Mouse (Mus musculus): ENCODE data around the gene Hmcn2. TPM values are rescaled to one million over a fixed set of nuclear protein-coding genes. Genes with fewer than 3 reads are reported as not detected.

The Hmcn2 gene
- total and polyA plus RNA-seq, 3 experiments: 1.0 to 5.7 (median 2.1) TPM

DNA sequence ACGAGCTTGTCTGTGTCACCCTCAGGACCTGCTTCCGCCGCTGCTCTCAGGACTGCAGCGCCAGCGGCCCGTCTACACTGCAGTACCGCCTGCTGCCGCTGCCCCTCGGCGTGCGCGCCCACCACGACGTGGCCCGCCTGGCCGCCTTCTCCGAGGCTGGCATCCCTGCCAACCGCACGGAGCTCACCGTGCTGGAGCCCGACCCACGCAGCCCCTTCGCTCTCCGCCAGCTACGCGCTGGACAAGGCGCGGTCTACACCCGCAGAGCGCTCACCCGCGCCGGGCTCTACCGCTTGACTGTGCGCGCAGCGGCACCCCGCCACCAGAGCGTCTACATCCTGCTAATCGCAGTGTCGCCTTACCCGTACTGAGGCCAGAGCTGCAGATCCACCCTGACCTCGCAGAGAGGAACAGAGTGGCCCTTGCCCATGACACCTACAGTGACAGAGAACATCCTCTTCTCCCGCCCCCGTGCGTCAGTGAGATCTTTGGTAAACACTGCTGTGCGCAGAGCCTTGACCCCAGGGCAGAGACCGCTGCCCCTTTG is 145.9 kb downstream of the Hmcn2 start:
- Histone ChIP-seq H3K4me2 (ENCODE audit: insufficient read depth, low read depth, poor library complexity, severe bottlenecking) (no peak overlapping the region), H3K79me2 (replicated peaks; ENCODE audit: control insufficient read depth, extremely low read depth, insufficient read depth, poor library complexity, severe bottlenecking) (peaks cover under 1% of the 10 kb centered on the region), H3K9me3 (replicated peaks; ENCODE audit: low read length) (no peaks in the 10 kb centered on the region), H3K27ac (ENCODE audit: insufficient read depth, low read depth) (no peak overlapping the region), H3K4me3 (replicated peaks in 1 of 3; ENCODE audit: low read depth in 2 of 3, low read length in 2 of 3, poor library complexity in 1 of 3) (no peak overlapping the region), H3K27me3 (replicated peaks) (no peaks in the 10 kb centered on the region), H3K4me1 (ENCODE audit: control insufficient read depth in 1 of 2, insufficient read depth in 2 of 2) (peaks cover 13 to 58% of the 10 kb centered on the region in 2 experiments), H3K9ac (ENCODE audit: insufficient read depth, low read depth) (no peak overlapping the region), H3K36me3 (replicated peaks in 1 of 2; ENCODE audit: control insufficient read depth in 1 of 2, insufficient read depth in 1 of 2, low read length in 1 of 2) (peaks cover 5 to 37% of the 10 kb centered on the region in 2 experiments)
- in situ Hi-C loops (cut with MboI; ENCODE audit: low pct_ligation_motif_present, low pct_unique_long_range_greater_than_20kb, low sequenced_read_pairs): loop anchor here (25.0 kb wide), 1 partner anchor 398 kb away; no protein-coding TSS in a partner anchor
- no peak for DNase-seq (ENCODE audit: extremely low read depth)
- TF ChIP-seq MAFK (IDR thresholded peaks at IDR 0.05; ENCODE audit: insufficient replicate concordance, low read length): no peak
- TF ChIP-seq USF2 (conservative IDR thresholded peaks at IDR 0.05; ENCODE audit: low read depth, low read length): no peak
- no peak for TF ChIP-seq RCOR1 (conservative IDR thresholded peaks at IDR 0.05; ENCODE audit: low read depth, low read length)
- no peak for TF ChIP-seq EP300 (IDR thresholded peaks at IDR 0.05; ENCODE audit: low read length)
- TF ChIP-seq GABPA (IDR thresholded peaks at IDR 0.05; ENCODE audit: insufficient replicate concordance, low read depth, low read length): no peak
- TF ChIP-seq MXI1 (IDR thresholded peaks at IDR 0.05; ENCODE audit: low read depth, low read length): no peak
- no peak for TF ChIP-seq MEF2A (IDR thresholded peaks at IDR 0.05; ENCODE audit: borderline replicate concordance, low read depth, low read length)
- no peak for TF ChIP-seq SMC3 (IDR thresholded peaks at IDR 0.05; ENCODE audit: low read depth, low read length)
- no peak for TF ChIP-seq POLR2AphosphoS2 (IDR thresholded peaks at IDR 0.05; ENCODE audit: low read depth, low read length)
- TF ChIP-seq E2F4 (IDR thresholded peaks at IDR 0.05; ENCODE audit: insufficient replicate concordance, low read depth, low read length): no peak
- no peak for TF ChIP-seq TBP (conservative IDR thresholded peaks at IDR 0.05; ENCODE audit: low read depth, low read length)
- no peak for TF ChIP-seq PAX5 (IDR thresholded peaks at IDR 0.05; ENCODE audit: low read length)
- no peak for TF ChIP-seq MAZ (IDR thresholded peaks at IDR 0.05; ENCODE audit: low read depth, low read length)
- no peak for TF ChIP-seq JUN (IDR thresholded peaks at IDR 0.05; ENCODE audit: insufficient read depth, low read depth, low read length)
- TF ChIP-seq IRF4 (IDR thresholded peaks at IDR 0.05; ENCODE audit: low read depth, low read length): no peak
- TF ChIP-seq ZC3H11A (IDR thresholded peaks at IDR 0.05; ENCODE audit: low read depth, low read length): no peak
- TF ChIP-seq MYC (IDR thresholded peaks at IDR 0.05; ENCODE audit: low read depth, low read length): no peak
- no peak for TF ChIP-seq CHD2 (IDR thresholded peaks at IDR 0.05; ENCODE audit: low read length)
- dilution Hi-C loops (cut with MboI; ENCODE audit: extremely low pct_ligation_motif_present, extremely low pct_unique_long_range_greater_than_20kb, low sequenced_read_pairs): no loop called here

DNA sequence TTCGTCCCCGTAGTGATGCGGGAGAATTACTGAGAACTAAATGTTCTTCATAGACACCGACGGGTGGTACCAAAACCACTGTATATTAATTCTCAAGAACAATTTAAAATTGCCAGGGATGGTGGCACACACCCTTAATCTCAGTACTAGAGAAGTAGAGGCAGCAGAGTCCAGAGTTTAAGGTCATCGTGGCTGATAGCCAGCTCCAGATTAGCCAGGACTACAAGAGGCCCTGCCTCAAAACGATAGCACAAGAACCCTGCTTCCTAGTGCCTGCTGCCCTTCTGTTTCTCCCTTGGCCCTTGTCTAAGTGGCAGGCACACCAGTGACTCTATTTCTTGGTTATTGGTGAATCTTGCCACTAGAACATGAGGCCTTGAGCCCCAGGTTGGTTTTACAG is 146.7 kb downstream of the Hmcn2 start:
- Histone ChIP-seq H3K9ac (ENCODE audit: insufficient read depth, low read depth) (no peak overlapping the region), H3K4me1 (ENCODE audit: control insufficient read depth in 1 of 2, insufficient read depth in 2 of 2) (peaks cover 9 to 55% of the 10 kb centered on the region in 2 experiments), H3K9me3 (replicated peaks; ENCODE audit: low read length) (no peaks in the 10 kb centered on the region), H3K27me3 (replicated peaks) (no peaks in the 10 kb centered on the region), H3K4me3 (replicated peaks in 1 of 3; ENCODE audit: low read depth in 2 of 3, low read length in 2 of 3, poor library complexity in 1 of 3) (no peak overlapping the region), H3K79me2 (replicated peaks; ENCODE audit: control insufficient read depth, extremely low read depth, insufficient read depth, poor library complexity, severe bottlenecking) (no peaks in the 10 kb centered on the region), H3K27ac (ENCODE audit: insufficient read depth, low read depth) (no peak overlapping the region), H3K36me3 (replicated peaks in 1 of 2; ENCODE audit: control insufficient read depth in 1 of 2, insufficient read depth in 1 of 2, low read length in 1 of 2) (peaks cover 5 to 37% of the 10 kb centered on the region in 2 experiments), H3K4me2 (ENCODE audit: insufficient read depth, low read depth, poor library complexity, severe bottlenecking) (no peak overlapping the region)
- TF ChIP-seq ZC3H11A (IDR thresholded peaks at IDR 0.05; ENCODE audit: low read depth, low read length) (no peak), IRF4 (IDR thresholded peaks at IDR 0.05; ENCODE audit: low read depth, low read length) (no peak)
- no peak for DNase-seq (ENCODE audit: extremely low read depth)
- dilution Hi-C loops (cut with MboI; ENCODE audit: extremely low pct_ligation_motif_present, extremely low pct_unique_long_range_greater_than_20kb, low sequenced_read_pairs) (no loop called here), in situ Hi-C loops (cut with MboI; ENCODE audit: low pct_ligation_motif_present, low pct_unique_long_range_greater_than_20kb, low sequenced_read_pairs) (loop anchor here (25.0 kb wide), 1 partner anchor 399 kb away; no protein-coding TSS in a partner anchor)
